Mouse (Mus musculus) MEL (cell line): Measurements from ENCODE around the gene Sfxn1.

Experiments
- ELF1 ChIP-seq: IDR thresholded peaks from 2 replicates; pipeline ENCODE4 v1.6.1; 2014; ENCODE audit warnings: low read depth, mild to moderate bottlenecking, inconsistent platforms, low read length, improper control_type of control experiment, moderate library complexity
- HCFC1 ChIP-seq: IDR thresholded peaks from 2 replicates; pipeline ENCODE4 v1.6.1; 2012; ENCODE audit warnings: low read depth, mild to moderate bottlenecking, inconsistent platforms, low read length, improper control_type of control experiment, moderate library complexity
- MAZ ChIP-seq: IDR thresholded peaks from 2 replicates; pipeline ENCODE4 v1.6.1; 2012; ENCODE audit warnings: low read depth, mild to moderate bottlenecking, inconsistent platforms, low read length, improper control_type of control experiment
- POLR2A ChIP-seq, 2 experiments: IDR thresholded peaks; 2 replicates each; pipeline ENCODE4 v1.6.1; 2011 to 2012; ENCODE audit warnings: low read length in 2 of 2, mild to moderate bottlenecking in 2 of 2, control low read depth in 1 of 2, improper control_type of control experiment in 1 of 2, low read depth in 1 of 2, moderate library complexity in 1 of 2; ENCODE audit not compliant: control insufficient read depth in 1 of 2, insufficient read depth in 1 of 2, poor library complexity in 1 of 2
- TAL1 ChIP-seq: IDR thresholded peaks from 2 replicates; pipeline ENCODE4 v1.6.1; 2012; ENCODE audit warnings: mild to moderate bottlenecking, inconsistent platforms, low read length, moderate library complexity, mixed read lengths
- UBTF ChIP-seq: IDR thresholded peaks from 2 replicates; pipeline ENCODE4 v1.6.1; 2012; ENCODE audit warnings: low read depth, mild to moderate bottlenecking, inconsistent platforms, low read length, improper control_type of control experiment, moderate library complexity, borderline replicate concordance; ENCODE audit not compliant: insufficient read depth

GRCm38 (mm10) chr13:54037936-54038335 is 33.7 kb upstream of the Sfxn1 start:
- TF ChIP-seq HCFC1 (no peak), UBTF (no peak), ELF1 (no peak), TAL1 (no peak), MAZ (no peak), POLR2A (IDR thresholded peaks at IDR 0.05; ENCODE audit: control insufficient read depth in 1 of 2, insufficient read depth in 1 of 2, low read depth in 1 of 2, low read length in 2 of 2, poor library complexity in 1 of 2) (no peak)
